Mouse (Mus musculus) neural tube, embryonic 13.5 days (tissue): ENCODE measurements at regions not wholly inside any gene's neighbourhood (a gene's known extent, or its start where the extent isn't known, plus 50 kb on each side); places are given as distances from the start of the nearest gene placed in this dataset.

Source experiments
- ATAC-seq: fragments of 200-750 bp; cut with Nextera tagmentation; 2 replicates; pipeline ENCODE4 v1.8.0; 2017; ENCODE audit warnings: low read depth, mild to moderate bottlenecking, moderate TSS enrichment, moderate library complexity
- H3K27ac ChIP-seq: fragments of 300-500 bp; sonication (generic); replicated peaks from 2 replicates; pipeline ENCODE4 v1.5.1; 2015; ENCODE audit warnings: moderate library complexity, mild to moderate bottlenecking, inconsistent platforms
- H3K27me3 ChIP-seq: fragments of 300-500 bp; sonication (generic); 2 replicates; pipeline ENCODE4 v1.6.1; 2015; ENCODE audit warnings: mild to moderate bottlenecking, inconsistent platforms
- H3K36me3 ChIP-seq: fragments of 300-500 bp; sonication (generic); 2 replicates; pipeline ENCODE4 v1.6.1; 2015; ENCODE audit warnings: mild to moderate bottlenecking, inconsistent platforms
- H3K4me1 ChIP-seq: fragments of 300-500 bp; sonication (generic); replicated peaks from 2 replicates; pipeline ENCODE4 v1.6.1; 2015; ENCODE audit warnings: inconsistent platforms
- H3K4me2 ChIP-seq: fragments of 300-500 bp; sonication (generic); 2 replicates; pipeline ENCODE4 v1.6.1; 2015; ENCODE audit warnings: inconsistent platforms, mild to moderate bottlenecking, moderate library complexity
- H3K4me3 ChIP-seq: fragments of 300-500 bp; sonication (generic); 2 replicates; pipeline ENCODE4 v1.5.1; 2015; ENCODE audit warnings: mild to moderate bottlenecking, inconsistent platforms
- H3K9ac ChIP-seq: fragments of 300-500 bp; sonication (generic); 2 replicates; pipeline ENCODE4 v1.6.1; 2015; ENCODE audit warnings: moderate library complexity, mild to moderate bottlenecking, inconsistent platforms
- H3K9me3 ChIP-seq: fragments of 300-500 bp; sonication (generic); 2 replicates; pipeline ENCODE4 v1.6.1; 2016; ENCODE audit warnings: inconsistent platforms
- WGBS: fragments of 180-500 bp; shearing (Covaris S2); methylation state at CpG from one replicate; pipeline ENCODE4 v1.1.7; 2015; 5-methylcytosine and 5-hydroxymethylcytosine counted together

DNA sequence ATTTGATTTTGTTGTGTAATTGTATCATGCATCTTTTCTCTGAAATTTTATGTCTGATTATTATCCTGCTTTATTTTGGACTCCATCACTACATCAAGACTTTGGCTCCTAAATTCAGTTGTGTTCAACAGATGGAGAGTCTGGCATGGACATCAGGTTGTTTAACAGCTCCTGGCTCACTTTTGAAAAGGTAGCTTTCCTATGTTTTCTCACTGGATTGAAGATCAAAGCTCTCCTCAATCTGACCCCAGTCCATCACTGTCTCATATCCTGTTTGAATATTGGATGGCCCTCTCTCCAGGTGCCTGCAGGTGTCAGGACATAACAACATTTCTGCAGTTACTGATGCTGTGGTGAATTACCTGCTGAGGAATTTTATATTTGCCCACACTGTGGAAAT lies 265.8 kb upstream of the Cntnap2 start:
- H3K27me3 ChIP-seq: no peaks in the 10 kb centered on the region
- ATAC-seq: no peak
- no peak overlapping the region for H3K27ac ChIP-seq
- H3K9me3 ChIP-seq: peaks cover 5% of the 10 kb centered on the region; the same call in 1 of the 2 replicates
- H3K4me3 ChIP-seq: no peak overlapping the region
- no peaks in the 10 kb centered on the region for H3K36me3 ChIP-seq
- H3K4me2 ChIP-seq: no peak overlapping the region
- H3K4me1 ChIP-seq: no peaks in the 10 kb centered on the region
- H3K9ac ChIP-seq: no peak overlapping the region

DNA sequence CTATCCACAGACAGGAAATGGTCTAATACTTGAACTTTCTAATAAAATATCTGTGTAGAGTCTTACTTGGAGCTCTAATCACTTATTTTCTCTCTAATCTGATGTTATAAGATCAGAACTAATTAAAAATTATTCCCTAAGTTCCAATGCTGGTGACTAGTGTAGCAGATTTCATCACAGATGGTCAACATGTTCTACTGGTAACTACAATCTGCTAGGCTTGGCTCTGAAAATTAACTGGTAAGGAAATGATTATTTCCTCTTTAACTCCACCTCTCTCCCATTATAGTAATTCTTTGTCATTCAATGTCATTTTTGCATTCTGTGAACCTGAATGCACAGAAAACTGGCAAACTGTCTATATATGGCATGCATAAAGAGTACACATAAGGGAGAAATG lies 243.8 kb upstream of the Cntnap2 start:
- Histone ChIP-seq H3K27me3 (no peaks in the 10 kb centered on the region), H3K9me3 (no peaks in the 10 kb centered on the region), H3K36me3 (no peaks in the 10 kb centered on the region), H3K4me1 (no peaks in the 10 kb centered on the region), H3K4me3 (no peak overlapping the region), H3K9ac (no peak overlapping the region), H3K27ac (no peak overlapping the region), H3K4me2 (no peak overlapping the region)
- ATAC-seq: no peak

DNA sequence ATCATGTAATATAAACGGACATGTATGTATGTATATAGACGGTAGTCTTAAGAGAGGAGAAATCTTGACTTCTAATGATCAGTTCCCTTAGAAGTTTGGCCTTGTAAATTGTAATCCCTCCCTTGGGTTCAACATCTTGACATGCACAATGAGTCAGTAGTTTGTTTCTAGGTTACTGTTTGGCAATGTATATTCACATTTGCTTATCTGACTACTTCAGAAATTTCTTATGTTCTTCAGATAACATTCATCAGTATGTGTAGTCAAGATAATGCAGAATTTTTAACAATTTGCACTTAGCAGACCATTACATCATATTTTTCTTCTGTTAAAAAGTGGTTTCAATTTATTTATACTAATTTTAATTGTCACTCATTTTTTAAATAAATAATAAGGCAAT lies 215.0 kb upstream of the Cntnap2 start:
- no peak overlapping the region for H3K4me2 ChIP-seq
- H3K9ac ChIP-seq: no peak overlapping the region
- no peak overlapping the region for H3K27ac ChIP-seq
- ATAC-seq: no peak
- H3K9me3 ChIP-seq: no peaks in the 10 kb centered on the region
- H3K36me3 ChIP-seq: no peaks in the 10 kb centered on the region
- 97% methylated on average over 2 of the region's 2 CpGs for WGBS
- no peak overlapping the region for H3K4me3 ChIP-seq
- no peaks in the 10 kb centered on the region for H3K27me3 ChIP-seq
- H3K4me1 ChIP-seq: no peaks in the 10 kb centered on the region

DNA sequence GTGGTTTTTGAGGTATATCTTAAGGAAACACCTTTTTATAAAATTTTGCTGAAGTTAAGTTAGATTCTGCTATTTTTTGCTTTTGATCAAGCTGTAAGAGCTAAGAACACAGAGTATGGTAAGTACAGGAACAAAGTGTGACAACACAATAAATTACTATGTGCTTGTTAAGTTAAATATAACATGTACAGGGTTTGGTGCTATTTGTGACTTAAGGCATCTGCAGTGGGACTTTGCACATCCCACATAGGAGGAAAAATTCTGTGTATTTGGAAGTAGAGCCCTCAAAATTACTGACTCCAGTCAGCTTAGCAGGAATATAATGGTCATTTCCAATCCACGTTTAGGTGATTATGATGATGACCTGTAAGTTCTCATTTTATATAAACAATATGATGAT lies 209.7 kb upstream of the Cntnap2 start:
- no peaks in the 10 kb centered on the region for H3K27me3 ChIP-seq
- H3K9ac ChIP-seq: no peak overlapping the region
- 93% methylated on average over 1 of the region's 1 CpGs for WGBS
- H3K9me3 ChIP-seq: no peaks in the 10 kb centered on the region
- ATAC-seq: no peak
- no peak overlapping the region for H3K27ac ChIP-seq
- H3K4me1 ChIP-seq: no peaks in the 10 kb centered on the region
- no peak overlapping the region for H3K4me3 ChIP-seq
- no peak overlapping the region for H3K4me2 ChIP-seq
- H3K36me3 ChIP-seq: no peaks in the 10 kb centered on the region

- no peak for ATAC-seq
- Histone ChIP-seq H3K4me3 (no peak overlapping the region), H3K4me1 (no peaks in the 10 kb centered on the region), H3K27me3 (no peaks in the 10 kb centered on the region), H3K9ac (no peak overlapping the region), H3K9me3 (no peaks in the 10 kb centered on the region), H3K36me3 (no peaks in the 10 kb centered on the region), H3K27ac (no peak overlapping the region), H3K4me2 (no peak overlapping the region)
- 87% methylated on average over 4 of the region's 4 CpGs for WGBS
These were observed 208.3 kb upstream of the Cntnap2 start for GRCm38 (mm10) chr6:44850829-44851228.

- ATAC-seq: peak; percentile 47; the same call in 1 of the 2 replicates
- H3K9ac ChIP-seq: no peak overlapping the region
- H3K9me3 ChIP-seq: peaks cover 3% of the 10 kb centered on the region; the same call in 1 of the 2 replicates
- no peak overlapping the region for H3K4me3 ChIP-seq
- WGBS: 50% methylated on average over 2 of the region's 2 CpGs
- no peaks in the 10 kb centered on the region for H3K27me3 ChIP-seq
- H3K4me1 ChIP-seq: no peaks in the 10 kb centered on the region
- H3K4me2 ChIP-seq: no peak overlapping the region
- no peak overlapping the region for H3K27ac ChIP-seq
- H3K36me3 ChIP-seq: no peaks in the 10 kb centered on the region
These were observed 158.9 kb upstream of the Cntnap2 start for GRCm38 (mm10) chr6:44900249-44900648.
